In the genomic region with DNA sequence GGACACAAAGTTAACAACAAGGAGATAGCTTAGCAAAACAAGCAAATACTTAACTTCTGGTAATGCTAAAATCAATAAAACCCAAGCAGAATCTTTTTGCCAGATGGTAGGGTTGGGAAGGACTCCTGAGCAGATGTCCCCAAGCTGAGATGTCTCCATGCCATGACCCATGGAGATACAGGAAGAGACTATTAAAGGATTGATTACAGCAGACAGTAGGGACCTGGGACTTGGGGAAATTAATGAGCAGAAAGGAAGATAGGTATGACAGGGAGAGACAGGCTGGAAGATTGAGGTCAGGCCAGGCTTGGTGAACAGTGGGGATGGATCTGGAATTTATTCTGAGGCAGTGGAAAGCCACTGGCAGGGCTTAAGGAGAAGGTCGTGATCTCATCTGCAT, we compare ENCODE assay signal across 19 mouse cellular contexts. TPM values are rescaled to one million over a fixed set of nuclear protein-coding genes. Genes with fewer than 3 reads are reported as not detected.
DNase-seq lines count a peak whose midpoint lies in the region; ATAC-seq lines count a peak whose summit lies in the region.
"Had no signal": no experiment of that assay in that cellular context is flagged by ENCODE, and none has a peak within 500 bp of the region (broad histone marks: within the 10 kb centered on the region; RNA-seq: fewer than 3 reads in every experiment).

No protein-coding gene starts in this region.

- DNase-seq in cerebellum, postnatal 25 days = no peak
- DNase-seq in cerebellum, adult 9-10 months = peak; percentile 63
- DNase-seq in cerebellum, adult 8-10 months = no peak
- DNase-seq in heart, adult 11 months = peak; percentile 68
- DNase-seq in heart, postnatal 4 days = no peak
- DNase-seq in brain, adult 2 months (ENCODE audit: low read depth, low spot score) = peak; percentile 50
- no peak for DNase-seq in liver
- DNase-seq: adrenal gland, adult 8-10 months; adrenal gland, postnatal 14 days; adrenal gland, postnatal 36 days; B cell, adult 2 months; cerebellum, postnatal 36 days; embryo, embryonic 11 days had no signal

- ATAC-seq in cerebellum, adult (ENCODE audit: insufficient number of reproducible peaks, low FRiP score, low TSS enrichment) = peak; percentile 72
- ATAC-seq: activated CD4-positive, CD25-positive, alpha-beta regulatory T cell, adult 4 months; CD4-positive, CD25-positive, alpha-beta regulatory T cell, adult 4 months; forebrain, embryonic 14.5 days; forebrain, embryonic 16.5 days; Patski had no signal

RNA-seq across cellular contexts. Expression of a gene that starts 33.5 kb away (rescaled TPM):
- 1 to 10 TPM in 1 of 2 experiments, under 1 TPM in 1; 0.79 to 2.0 TPM for total RNA-seq in heart, postnatal 4 days (2021)

Comparison
In these comparisons a context has a peak if more than half of its experiments do, and no peak if none do; other contexts are left out.
1. DNase-seq: peak in cerebellum, adult 9-10 months (single experiment), heart, adult 11 months (single experiment) and brain, adult 2 months (single experiment); none in cerebellum, postnatal 25 days (0 of 2), cerebellum, adult 8-10 months (single experiment), heart, postnatal 4 days (single experiment) and liver (single experiment).